ENCODE assay signal across 8 mouse cellular contexts in genomic region chr9:120869432-120870081, GRCm38 (mm10). TPM values are rescaled to one million over a fixed set of nuclear protein-coding genes. Genes with fewer than 3 reads are reported as not detected.
A peak's percentile ranks its signal among the peaks of the same experiment; 100 is the strongest.
DNase-seq lines count a peak whose midpoint lies in the region; ATAC-seq lines count a peak whose summit lies in the region.

No protein-coding gene starts in this region.

- no peak overlapping the region for H3K9ac ChIP-seq in midbrain, embryonic 12.5 days (replicated peaks)

- no peak for ATAC-seq in midbrain, embryonic 12.5 days (ENCODE audit: low FRiP score, low read depth)

- WGBS in midbrain, embryonic 12.5 days, result 57% methylated on average over 19 of the region's 19 CpGs
- WGBS in midbrain, embryonic 10.5 days, result 69% methylated on average over 19 of the region's 19 CpGs
- 66% methylated on average over 19 of the region's 19 CpGs for WGBS in limb, embryonic 10.5 days

- no peaks in the 10 kb centered on the region for H3K36me3 ChIP-seq in midbrain, embryonic 12.5 days
- H3K36me3 ChIP-seq in midbrain, embryonic 10.5 days, result no peaks in the 10 kb centered on the region
- no peaks in the 10 kb centered on the region for H3K36me3 ChIP-seq in limb, embryonic 10.5 days

- peaks cover 51% of the 10 kb centered on the region for H3K4me1 ChIP-seq in midbrain, embryonic 12.5 days
- peaks cover 15% of the 10 kb centered on the region for H3K4me1 ChIP-seq in midbrain, embryonic 10.5 days
- peaks cover 20% of the 10 kb centered on the region for H3K4me1 ChIP-seq in limb, embryonic 10.5 days

- peak overlapping the region; percentile 25; the same call in 1 of the 2 replicates for H3K27ac ChIP-seq in midbrain, embryonic 12.5 days (replicated peaks)
- H3K27ac ChIP-seq in midbrain, embryonic 10.5 days (replicated peaks), result no peak overlapping the region
- peak overlapping the region; percentile 46; the same call in 1 of the 2 replicates for H3K27ac ChIP-seq in limb, embryonic 10.5 days

- DNase-seq in midbrain, embryonic 10.5 days (ENCODE audit: low spot score), result no peak
- DNase-seq in frontal cortex, postnatal 14 days (ENCODE audit: low spot score in 2 of 2), result peak; percentile 63 to 73
- peak; percentile 34 for DNase-seq in kidney, adult 9 months
- DNase-seq in limb, embryonic 10.5 days (ENCODE audit: low spot score), result no peak
- DNase-seq in ovary, postnatal 14 days (ENCODE audit: low spot score), result no peak
- no peak for DNase-seq in spleen, postnatal 10 days (ENCODE audit: low spot score in 2 of 2)
- DNase-seq in yolk sac, embryonic 10.5 days (ENCODE audit: low spot score), result no peak

- no peak overlapping the region; the same call in 1 of the 2 replicates for H3K4me2 ChIP-seq in midbrain, embryonic 12.5 days (replicated peaks)

- H3K4me3 ChIP-seq in midbrain, embryonic 12.5 days, result no peak overlapping the region
- no peak overlapping the region for H3K4me3 ChIP-seq in midbrain, embryonic 10.5 days
- H3K4me3 ChIP-seq in limb, embryonic 10.5 days, result no peak overlapping the region

- 0 out of 2 replicates have a peak, but pooled peaks cover 5% of the 10 kb centered on the region for H3K9me3 ChIP-seq in midbrain, embryonic 12.5 days
- no peaks in the 10 kb centered on the region for H3K9me3 ChIP-seq in midbrain, embryonic 10.5 days (replicated peaks)
- H3K9me3 ChIP-seq in limb, embryonic 10.5 days (replicated peaks), result no peaks in the 10 kb centered on the region

- H3K27me3 ChIP-seq in midbrain, embryonic 12.5 days, result no peaks in the 10 kb centered on the region
- no peaks in the 10 kb centered on the region for H3K27me3 ChIP-seq in midbrain, embryonic 10.5 days (ENCODE audit: low read depth, poor library complexity, severe bottlenecking)
- H3K27me3 ChIP-seq in limb, embryonic 10.5 days (ENCODE audit: low read depth, poor library complexity, severe bottlenecking), result no peaks in the 10 kb centered on the region

RNA-seq across cellular contexts. Expression of gene Ctnnb1, which starts 59.5 kb away (rescaled TPM):
- polyA plus RNA-seq in midbrain, embryonic 12.5 days (2016; fragmentation: Nextera tagmentation; extraction: Ambion mirVana), result 847 and 873 TPM in 2 replicates
- 633 and 702 TPM in 2 replicates for polyA plus RNA-seq in midbrain, embryonic 10.5 days (2016; fragmentation: Nextera tagmentation; extraction: Ambion mirVana)
- polyA plus RNA-seq in limb, embryonic 10.5 days (2016; fragmentation: Nextera tagmentation; extraction: Ambion mirVana), result 583 and 698 TPM in 2 replicates

Comparison
In these comparisons a context has a peak if more than half of its experiments do, and no peak if none do; other contexts are left out.
1. DNase-seq: peak in frontal cortex, postnatal 14 days (2 of 2) and kidney, adult 9 months (single experiment); none in midbrain, embryonic 10.5 days (single experiment), limb, embryonic 10.5 days (single experiment), ovary, postnatal 14 days (single experiment), spleen, postnatal 10 days (0 of 2) and yolk sac, embryonic 10.5 days (single experiment).